Mouse (Mus musculus): ENCODE data around the gene Btg2. TPM values are rescaled to one million over a fixed set of nuclear protein-coding genes. Genes with fewer than 3 reads are reported as not detected.
A peak's percentile ranks its signal among the peaks of the same experiment; 100 is the strongest.

Gene Btg2
- polyA plus RNA-seq, 1 experiment from 2014 or later = 30.9 TPM

DNA sequence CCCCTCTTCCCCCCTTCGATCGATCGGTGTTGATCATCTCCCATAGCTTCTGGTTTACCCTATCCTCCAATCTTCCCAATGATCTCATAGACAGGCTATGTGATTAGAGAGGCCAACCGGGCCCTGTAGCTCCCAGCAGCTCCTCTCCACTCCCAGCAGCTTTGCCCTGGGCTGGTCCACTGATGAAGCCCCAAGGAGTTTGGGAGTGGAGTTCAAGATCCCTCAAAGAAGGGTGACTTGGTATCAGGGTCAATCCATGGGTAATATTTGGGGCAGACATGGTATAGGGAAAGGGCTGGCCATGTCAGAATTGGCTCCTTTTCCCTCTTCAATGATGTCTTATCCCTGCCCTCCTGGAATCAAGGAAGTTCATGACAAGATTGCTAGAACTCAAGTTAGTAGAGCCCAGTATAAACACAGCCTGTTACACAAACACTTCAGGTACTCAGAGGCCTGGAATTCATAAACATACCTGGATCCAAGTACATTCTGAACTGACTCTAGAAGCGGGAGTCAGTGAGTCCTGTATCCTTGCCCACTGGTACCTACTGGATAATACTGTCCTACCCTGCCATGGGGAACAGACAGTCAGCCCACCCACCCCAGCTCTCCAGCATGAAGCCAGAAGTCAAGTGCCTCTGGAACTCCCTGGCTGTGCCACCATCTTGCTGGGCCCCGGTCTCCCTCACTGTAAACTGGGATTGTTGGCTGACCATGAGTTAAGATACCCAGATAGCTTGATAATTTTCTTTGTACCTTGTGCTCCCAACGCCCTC is 18.3 kb upstream of the Btg2 start:
- H3K4me1 ChIP-seq = peaks cover 72% of the 10 kb centered on the region
- 92% methylated on average over 7 of the region's 7 CpGs for WGBS
- no peaks in the 10 kb centered on the region for H3K27me3 ChIP-seq
- H3K36me3 ChIP-seq = no peaks in the 10 kb centered on the region
- H3K9ac ChIP-seq = no peak overlapping the region
- H3K9me3 ChIP-seq = no peaks in the 10 kb centered on the region
- H3K4me3 ChIP-seq = no peak overlapping the region
- peak overlapping the region; percentile 79; the same call in 1 of the 2 replicates for H3K27ac ChIP-seq
- ATAC-seq (ENCODE audit: insufficient number of reproducible peaks, low FRiP score, low TSS enrichment, low read depth) = no peak
- no peak overlapping the region for H3K4me2 ChIP-seq

DNA sequence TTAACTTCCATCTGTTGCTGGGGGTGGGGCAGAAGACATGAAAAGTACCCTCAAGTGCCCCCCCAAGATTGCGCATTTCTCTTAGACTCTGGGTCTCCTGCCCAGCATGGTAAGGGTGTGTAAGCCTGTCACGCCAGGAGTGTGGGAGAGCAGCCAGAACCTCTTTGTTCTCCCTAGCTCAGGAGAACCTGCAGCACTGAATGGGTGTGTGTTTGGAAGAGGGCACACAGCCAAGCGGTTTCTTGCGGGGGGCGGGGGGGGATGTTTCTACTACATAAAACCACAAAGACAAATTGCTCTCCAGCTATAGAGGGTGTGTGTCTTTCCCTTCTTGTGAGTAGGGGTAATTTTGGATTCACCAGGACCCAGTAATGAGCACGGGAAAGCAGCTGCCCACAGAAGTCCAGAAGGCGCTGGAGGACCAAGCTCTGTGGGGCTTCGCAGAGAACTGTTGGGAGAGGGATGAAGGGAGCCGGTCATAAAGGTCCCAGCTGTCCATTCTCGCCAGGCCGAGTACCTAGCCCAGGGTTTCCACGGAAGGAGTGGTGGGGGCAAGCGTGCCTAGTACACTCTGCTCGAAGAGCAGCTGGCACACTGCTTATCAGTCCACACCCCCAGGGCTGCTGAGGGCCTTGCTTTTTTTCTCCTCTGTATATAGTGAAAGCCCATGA is 17.5 kb upstream of the Btg2 start:
- Histone ChIP-seq H3K9me3 (no peaks in the 10 kb centered on the region), H3K9ac (no peak overlapping the region), H3K27me3 (no peaks in the 10 kb centered on the region), H3K4me2 (no peak overlapping the region), H3K27ac (peak overlapping the region; percentile 79), H3K4me3 (no peak overlapping the region), H3K4me1 (peaks cover 75% of the 10 kb centered on the region), H3K36me3 (no peaks in the 10 kb centered on the region)
- 36% methylated on average over 14 of the region's 14 CpGs for WGBS
- ATAC-seq (ENCODE audit: insufficient number of reproducible peaks, low FRiP score, low TSS enrichment, low read depth) = no peak

DNA sequence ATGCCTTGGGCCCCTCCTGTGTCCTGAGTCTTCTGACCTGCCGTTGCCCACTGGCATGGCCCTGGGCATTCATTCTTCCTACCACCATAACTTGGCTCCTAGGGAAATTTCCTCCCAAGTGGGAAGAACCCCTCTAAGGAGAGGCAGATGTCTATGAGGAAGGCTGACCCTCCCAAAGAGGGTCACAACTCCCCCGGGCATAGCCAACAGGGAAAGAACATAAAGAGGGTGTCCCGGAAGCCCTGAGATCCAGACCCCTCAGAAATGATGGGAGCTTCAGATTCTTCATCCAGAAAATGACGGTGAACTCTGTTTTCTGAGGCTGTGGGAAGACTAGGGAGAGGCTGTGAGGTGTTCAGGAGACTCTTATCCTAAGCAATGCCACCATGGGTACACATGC is 16.8 kb upstream of the Btg2 start:
- Histone ChIP-seq H3K9ac (no peak overlapping the region), H3K27ac (peak overlapping the region; percentile 79), H3K4me1 (peaks cover 75% of the 10 kb centered on the region), H3K27me3 (no peaks in the 10 kb centered on the region), H3K4me3 (no peak overlapping the region), H3K4me2 (no peak overlapping the region), H3K36me3 (no peaks in the 10 kb centered on the region), H3K9me3 (no peaks in the 10 kb centered on the region)
- WGBS = 82% methylated on average over 4 of the region's 4 CpGs
- no peak for ATAC-seq (ENCODE audit: insufficient number of reproducible peaks, low FRiP score, low TSS enrichment, low read depth)

DNA sequence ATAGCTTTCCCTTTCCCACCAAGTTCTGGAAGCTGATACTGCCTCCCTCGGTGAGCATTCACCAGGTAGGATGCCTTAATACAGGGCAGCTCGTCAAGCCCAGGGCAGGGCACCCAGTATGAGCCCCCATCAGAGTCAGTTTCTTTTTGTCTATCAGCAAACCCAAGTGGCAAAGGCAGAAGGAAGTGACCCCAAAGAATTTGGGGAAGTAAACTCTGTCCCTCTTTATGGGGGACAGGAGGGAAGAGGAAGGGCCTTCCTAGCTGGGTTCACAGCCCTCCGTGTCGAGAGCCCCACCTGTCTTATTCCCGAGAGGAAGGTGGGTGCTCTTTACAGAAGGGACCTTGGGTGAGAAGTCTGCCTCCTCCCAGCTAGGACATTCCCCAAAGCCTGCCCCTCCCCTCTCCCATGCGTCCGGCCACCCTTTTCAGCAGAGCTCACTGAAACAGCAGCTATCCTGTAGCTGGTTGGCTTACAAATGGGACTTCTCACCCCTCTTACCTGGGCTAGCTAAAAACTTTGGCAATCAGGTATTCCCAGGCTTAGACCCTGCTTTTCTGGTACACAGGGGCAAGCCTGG is 16.2 kb upstream of the Btg2 start:
- Histone ChIP-seq H3K27me3 (no peaks in the 10 kb centered on the region), H3K4me2 (no peak overlapping the region), H3K36me3 (no peaks in the 10 kb centered on the region), H3K4me1 (peaks cover 71% of the 10 kb centered on the region), H3K27ac (peak overlapping the region; percentile 79; the same call in 1 of the 2 replicates), H3K4me3 (no peak overlapping the region), H3K9me3 (no peaks in the 10 kb centered on the region), H3K9ac (no peak overlapping the region)
- ATAC-seq (ENCODE audit: insufficient number of reproducible peaks, low FRiP score, low TSS enrichment, low read depth) = no peak
- WGBS = 72% methylated on average over 7 of the region's 7 CpGs

DNA sequence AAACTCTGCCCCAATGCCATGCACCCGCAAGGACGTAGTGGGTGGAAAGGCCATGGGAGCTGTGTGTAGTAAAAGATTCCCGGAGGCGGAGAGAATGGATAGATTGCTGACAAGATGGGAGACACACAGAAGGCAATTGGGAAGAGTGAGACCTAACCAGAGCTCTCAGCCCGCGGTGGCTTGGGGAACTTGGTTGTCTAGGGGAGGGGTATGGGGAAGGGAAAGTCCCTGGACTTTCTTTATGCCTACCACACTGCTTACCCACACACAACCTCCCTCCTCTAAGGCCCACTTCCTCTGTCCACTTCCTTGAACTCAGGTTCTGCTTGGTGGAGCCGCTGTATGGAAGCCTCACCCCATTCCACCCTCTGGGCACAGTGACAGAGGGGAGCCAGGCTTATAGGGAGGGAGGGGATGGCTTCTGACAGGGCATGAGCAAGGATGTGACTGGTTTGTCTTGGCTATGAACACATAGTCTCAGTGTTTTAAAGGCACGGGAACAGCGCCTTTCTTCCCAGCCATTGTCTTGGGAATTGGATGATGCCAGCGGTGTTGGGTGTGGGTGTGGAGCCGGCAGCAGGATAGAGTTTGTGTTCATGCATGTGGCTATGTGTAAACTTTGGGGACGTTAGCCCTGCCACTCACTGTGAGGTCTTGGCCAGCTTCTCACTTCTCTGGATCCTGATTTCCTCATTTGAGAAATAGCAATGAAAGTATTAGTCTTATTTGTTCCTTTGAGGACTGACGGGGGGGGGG is 15.0 kb upstream of the Btg2 start:
- ATAC-seq (ENCODE audit: insufficient number of reproducible peaks, low FRiP score, low TSS enrichment, low read depth) = no peak
- H3K9me3 ChIP-seq = no peaks in the 10 kb centered on the region
- H3K4me2 ChIP-seq = peak overlapping the region; percentile 86; the same call in 1 of the 2 replicates
- H3K27me3 ChIP-seq = no peaks in the 10 kb centered on the region
- H3K4me3 ChIP-seq = peak overlapping the region; percentile 46
- H3K36me3 ChIP-seq = no peaks in the 10 kb centered on the region
- no peak overlapping the region for H3K9ac ChIP-seq
- peaks cover 62% of the 10 kb centered on the region for H3K4me1 ChIP-seq
- WGBS = 58% methylated on average over 13 of the region's 13 CpGs
- peak overlapping the region; percentile 90 for H3K27ac ChIP-seq

DNA sequence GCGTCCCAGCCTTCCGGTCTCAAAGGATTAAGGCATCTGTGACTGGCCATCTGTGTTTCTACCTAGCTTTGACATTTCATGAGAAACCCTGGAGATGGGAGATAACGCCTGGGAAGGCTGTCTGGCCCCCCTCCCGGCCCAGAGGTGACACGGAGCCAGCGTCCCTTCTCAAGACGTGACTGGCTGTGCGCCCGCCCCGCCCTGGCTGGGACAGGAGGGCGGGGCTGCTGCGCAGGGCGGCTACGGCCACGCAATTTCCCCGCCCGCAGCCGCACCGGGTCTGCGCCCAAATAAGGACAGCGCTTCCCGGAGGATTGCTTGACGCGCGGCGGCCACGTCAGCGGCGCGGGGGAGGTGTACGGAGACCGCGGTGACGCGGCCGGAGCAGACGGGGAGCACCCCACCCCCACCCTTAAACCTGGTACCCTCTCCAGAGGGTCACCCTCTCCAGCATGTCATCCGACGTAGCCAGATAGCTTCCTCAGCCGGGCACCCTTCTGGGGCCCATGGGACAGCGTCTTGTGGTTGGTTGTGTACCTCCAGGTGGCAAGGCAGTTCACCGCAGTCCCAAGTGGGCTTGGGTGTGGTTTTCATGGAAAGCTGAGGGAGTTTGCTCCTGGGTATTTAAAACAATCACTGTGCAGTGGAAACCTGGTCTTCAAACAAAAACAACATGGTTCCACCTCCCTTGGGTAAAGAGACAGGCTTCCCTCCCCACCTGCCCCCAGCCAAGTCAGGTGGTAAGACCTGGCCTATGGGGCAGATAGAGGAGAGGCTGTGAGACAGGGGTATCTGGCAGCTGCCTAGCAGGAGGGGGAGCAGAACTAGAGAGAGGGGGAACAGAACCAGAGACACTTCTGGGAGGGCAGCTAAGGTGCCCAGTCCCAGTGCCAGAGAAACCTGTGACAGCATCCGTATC is 14.2 kb upstream of the Btg2 start:
- no peaks in the 10 kb centered on the region for H3K27me3 ChIP-seq
- WGBS = 1% methylated on average over 43 of the region's 43 CpGs
- peaks cover 53% of the 10 kb centered on the region for H3K4me1 ChIP-seq
- no peaks in the 10 kb centered on the region for H3K9me3 ChIP-seq
- peak; percentile 89 for ATAC-seq (ENCODE audit: insufficient number of reproducible peaks, low FRiP score, low TSS enrichment, low read depth)
- H3K4me2 ChIP-seq = peak overlapping the region; percentile 86
- H3K9ac ChIP-seq = peak overlapping the region; percentile 55
- H3K36me3 ChIP-seq = no peaks in the 10 kb centered on the region
- peak overlapping the region; percentile 46 for H3K4me3 ChIP-seq
- H3K27ac ChIP-seq = peak overlapping the region; percentile 90

DNA sequence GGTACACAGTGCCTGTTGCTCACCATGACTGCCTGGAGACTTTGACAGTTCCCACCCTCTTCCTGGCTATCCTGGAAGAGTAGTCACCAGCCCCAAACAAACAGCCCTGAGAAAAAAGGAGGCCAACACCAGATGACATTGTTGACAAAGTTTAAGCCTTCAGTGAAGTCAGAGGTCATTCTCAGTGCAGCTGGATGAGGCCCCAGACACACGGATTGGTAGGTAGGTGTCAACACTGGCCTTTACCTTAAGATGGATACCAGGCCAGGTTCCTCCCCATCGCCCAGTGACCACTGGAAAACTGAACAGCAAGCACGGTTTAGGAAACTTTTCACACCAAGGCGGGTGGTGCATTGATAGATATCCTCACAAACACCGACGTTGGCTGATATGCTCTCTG is 13.4 kb upstream of the Btg2 start:
- WGBS = 34% methylated on average over 6 of the region's 6 CpGs
- H3K4me2 ChIP-seq = peak overlapping the region; percentile 86
- peaks cover 47% of the 10 kb centered on the region for H3K4me1 ChIP-seq
- ATAC-seq (ENCODE audit: insufficient number of reproducible peaks, low FRiP score, low TSS enrichment, low read depth) = no peak
- no peaks in the 10 kb centered on the region for H3K27me3 ChIP-seq
- H3K9ac ChIP-seq = 0 out of 2 replicates have a peak overlapping the region, but pooled peaks have one; percentile 55
- peak overlapping the region; percentile 46; the same call in 1 of the 2 replicates for H3K4me3 ChIP-seq
- H3K27ac ChIP-seq = peak overlapping the region; percentile 90
- no peaks in the 10 kb centered on the region for H3K36me3 ChIP-seq
- no peaks in the 10 kb centered on the region for H3K9me3 ChIP-seq

DNA sequence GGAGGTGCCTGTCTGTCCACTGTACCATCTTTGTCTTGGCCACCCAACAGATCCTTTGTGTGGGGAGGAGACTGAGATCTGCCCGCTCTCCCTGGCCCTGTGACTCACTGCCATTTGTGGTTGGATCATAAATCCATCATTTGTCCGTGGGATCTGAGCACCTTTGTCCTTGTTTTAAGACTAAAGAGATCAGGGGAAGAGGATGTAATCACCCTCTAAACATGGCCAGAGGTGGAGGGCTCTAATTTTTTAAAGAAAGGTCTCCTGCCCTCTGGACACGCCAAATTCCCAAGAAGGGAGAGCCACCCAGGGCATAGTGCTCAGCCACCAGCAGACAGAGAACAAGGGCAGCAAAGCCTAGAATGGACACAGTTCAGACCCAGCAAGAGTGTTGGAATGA is 12.9 kb upstream of the Btg2 start:
- Histone ChIP-seq H3K36me3 (no peaks in the 10 kb centered on the region), H3K4me3 (no peak overlapping the region), H3K27me3 (no peaks in the 10 kb centered on the region), H3K9ac (no peak overlapping the region), H3K4me2 (no peak overlapping the region), H3K4me1 (peaks cover 47% of the 10 kb centered on the region), H3K9me3 (no peaks in the 10 kb centered on the region), H3K27ac (peak overlapping the region; percentile 90)
- no peak for ATAC-seq (ENCODE audit: insufficient number of reproducible peaks, low FRiP score, low TSS enrichment, low read depth)
- 72% methylated on average over 3 of the region's 3 CpGs for WGBS

DNA sequence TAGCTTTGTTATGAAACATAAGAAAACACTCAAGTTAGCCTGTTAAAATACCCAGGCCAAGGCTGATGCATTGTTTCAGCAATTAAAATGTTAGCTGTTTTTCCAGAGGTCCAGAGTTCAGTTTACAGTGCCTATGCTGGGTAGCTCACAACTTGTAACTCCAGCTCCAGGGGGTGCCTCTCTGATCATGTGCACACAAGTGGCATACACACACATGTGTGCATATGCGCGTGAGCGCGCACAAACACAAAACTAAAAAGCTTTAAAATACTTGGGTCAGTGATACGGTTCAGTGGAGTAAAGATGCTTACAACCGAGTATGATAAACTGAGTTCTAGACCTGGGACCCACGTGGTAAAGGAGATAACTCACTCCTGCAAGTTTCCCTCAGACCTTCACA is 10.2 kb upstream of the Btg2 start:
- 85% methylated on average over 7 of the region's 7 CpGs for WGBS
- no peak overlapping the region for H3K4me3 ChIP-seq
- no peaks in the 10 kb centered on the region for H3K9me3 ChIP-seq
- H3K4me2 ChIP-seq = no peak overlapping the region
- no peaks in the 10 kb centered on the region for H3K36me3 ChIP-seq
- ATAC-seq (ENCODE audit: insufficient number of reproducible peaks, low FRiP score, low TSS enrichment, low read depth) = no peak
- H3K9ac ChIP-seq = no peak overlapping the region
- H3K27ac ChIP-seq = no peak overlapping the region
- peaks cover 47% of the 10 kb centered on the region for H3K4me1 ChIP-seq
- H3K27me3 ChIP-seq = no peaks in the 10 kb centered on the region

DNA sequence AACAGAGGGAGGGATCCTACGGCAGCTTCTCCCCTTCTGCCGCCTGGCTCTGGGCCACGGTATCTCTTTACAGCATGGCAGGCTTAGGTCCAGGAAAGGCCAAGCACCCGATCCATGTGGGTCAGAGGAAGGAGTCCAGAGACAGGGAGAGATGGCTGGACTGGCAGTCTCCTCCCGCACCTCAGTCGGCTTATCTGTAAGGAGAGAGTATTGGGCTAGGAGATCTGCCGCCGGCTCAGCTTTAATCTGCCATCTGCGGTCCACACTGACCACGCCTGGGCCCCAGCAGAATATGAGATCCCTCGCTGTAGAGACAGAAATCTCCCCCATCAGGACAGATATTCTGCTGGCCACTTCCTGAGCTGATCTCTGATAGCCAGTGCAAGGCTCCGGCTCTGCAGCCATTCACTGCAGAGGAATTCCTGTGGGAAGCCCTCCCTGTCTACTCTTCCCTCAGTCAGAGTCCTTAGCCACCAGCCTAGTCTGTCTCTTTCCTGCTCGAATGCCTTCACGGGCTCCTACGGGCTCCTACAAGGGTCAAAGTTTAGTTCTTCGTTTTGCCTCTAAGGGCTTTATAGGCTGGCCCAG is 8.0 kb upstream of the Btg2 start:
- Histone ChIP-seq H3K9me3 (no peaks in the 10 kb centered on the region), H3K4me2 (no peak overlapping the region), H3K27ac (peak overlapping the region; percentile 4; the same call in 1 of the 2 replicates), H3K36me3 (no peaks in the 10 kb centered on the region), H3K9ac (no peak overlapping the region), H3K27me3 (no peaks in the 10 kb centered on the region), H3K4me3 (no peak overlapping the region), H3K4me1 (peaks cover 44% of the 10 kb centered on the region)
- peak; percentile 20; the same call in 1 of the 2 replicates for ATAC-seq (ENCODE audit: insufficient number of reproducible peaks, low FRiP score, low TSS enrichment, low read depth)
- WGBS = 48% methylated on average over 16 of the region's 16 CpGs
